Comparison of ENCODE assay signal across 16 mouse cellular contexts in the genomic region with DNA sequence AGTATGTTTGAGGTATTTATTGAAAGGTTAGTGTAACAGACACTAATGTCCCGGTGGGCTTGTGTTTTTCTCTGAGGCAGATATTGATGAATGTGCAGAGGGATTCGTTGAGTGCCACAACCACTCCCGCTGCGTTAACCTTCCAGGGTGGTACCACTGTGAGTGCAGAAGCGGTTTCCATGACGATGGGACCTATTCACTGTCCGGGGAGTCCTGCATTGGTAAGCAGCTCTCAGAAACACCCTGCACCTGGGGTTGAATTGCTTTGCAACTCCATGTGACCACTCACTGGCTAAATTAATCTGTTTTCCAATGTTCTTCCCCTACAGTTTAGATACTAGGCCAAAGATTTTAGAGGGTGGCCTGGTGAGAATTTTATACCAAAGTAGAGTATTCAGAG.
A peak's percentile ranks its signal among the peaks of the same experiment; 100 is the strongest.
DNase-seq lines count a peak whose midpoint lies in the region; ATAC-seq lines count a peak whose summit lies in the region.
"Had no signal": no experiment of that assay in that cellular context is flagged by ENCODE, and none has a peak within 500 bp of the region (broad histone marks: within the 10 kb centered on the region; RNA-seq: fewer than 3 reads in every experiment).

No protein-coding gene starts in this region.

- no peaks in the 10 kb centered on the region for H3K9me3 ChIP-seq in neural tube, embryonic 12.5 days
- no peaks in the 10 kb centered on the region for H3K9me3 ChIP-seq in forebrain, embryonic 12.5 days
- H3K9me3 ChIP-seq in midbrain, embryonic 12.5 days: no peaks in the 10 kb centered on the region
- H3K9me3 ChIP-seq: embryonic facial prominence, embryonic 13.5 days; heart, embryonic 15.5 days had no signal

- H3K36me3 ChIP-seq in neural tube, embryonic 12.5 days: no peaks in the 10 kb centered on the region
- no peaks in the 10 kb centered on the region for H3K36me3 ChIP-seq in forebrain, embryonic 12.5 days (replicated peaks)
- H3K36me3 ChIP-seq in midbrain, embryonic 12.5 days: no peaks in the 10 kb centered on the region
- H3K36me3 ChIP-seq: embryonic facial prominence, embryonic 13.5 days; heart, embryonic 15.5 days had no signal

- peaks cover 4% of the 10 kb centered on the region; the same call in 1 of the 2 replicates for H3K4me1 ChIP-seq in neural tube, embryonic 12.5 days
- H3K4me1 ChIP-seq in forebrain, embryonic 12.5 days: peaks cover 6% of the 10 kb centered on the region
- 0 out of 2 replicates have a peak, but pooled peaks cover 9% of the 10 kb centered on the region for H3K4me1 ChIP-seq in midbrain, embryonic 12.5 days
- H3K4me1 ChIP-seq: embryonic facial prominence, embryonic 13.5 days; heart, embryonic 15.5 days had no signal

- no peak overlapping the region for H3K4me3 ChIP-seq in neural tube, embryonic 12.5 days
- H3K4me3 ChIP-seq in forebrain, embryonic 12.5 days (replicated peaks): no peak overlapping the region
- no peak overlapping the region for H3K4me3 ChIP-seq in midbrain, embryonic 12.5 days
- H3K4me3 ChIP-seq: embryonic facial prominence, embryonic 13.5 days; heart, embryonic 15.5 days had no signal

- ATAC-seq in neural tube, embryonic 12.5 days (ENCODE audit: low FRiP score, low read depth): peak; percentile 84
- peak; percentile 83 for ATAC-seq in forebrain, embryonic 12.5 days (ENCODE audit: low FRiP score)
- peak; percentile 87 for ATAC-seq in midbrain, embryonic 12.5 days (ENCODE audit: low FRiP score, low read depth)
- ATAC-seq: activated CD4-positive, CD25-positive, alpha-beta regulatory T cell, adult 4 months; inflammation-experienced regulatory T-cells, adult 6 months had no signal

- H3K27ac ChIP-seq in neural tube, embryonic 12.5 days: no peak overlapping the region
- H3K27ac ChIP-seq in forebrain, embryonic 12.5 days: no peak overlapping the region
- H3K27ac ChIP-seq in midbrain, embryonic 12.5 days (replicated peaks): no peak overlapping the region
- H3K27ac ChIP-seq: embryonic facial prominence, embryonic 13.5 days; heart, embryonic 15.5 days; macrophage had no signal

- WGBS in neural tube, embryonic 12.5 days: 12% methylated on average over 7 of the region's 7 CpGs
- 15% methylated on average over 7 of the region's 7 CpGs for WGBS in forebrain, embryonic 12.5 days
- 13% methylated on average over 7 of the region's 7 CpGs for WGBS in midbrain, embryonic 12.5 days

- no peak overlapping the region for H3K4me2 ChIP-seq in neural tube, embryonic 12.5 days (replicated peaks)
- H3K4me2 ChIP-seq in forebrain, embryonic 12.5 days: no peak overlapping the region
- no peak overlapping the region; the same call in 1 of the 2 replicates for H3K4me2 ChIP-seq in midbrain, embryonic 12.5 days (replicated peaks)
- H3K4me2 ChIP-seq: embryonic facial prominence, embryonic 13.5 days; heart, embryonic 15.5 days had no signal

- DNase-seq in neural tube, embryonic 10.5 days (ENCODE audit: extremely low spot score, low spot score): no peak
- DNase-seq in heart, postnatal 4 days: no peak
- DNase-seq in layer of hippocampus, postnatal 10 days (ENCODE audit: low spot score in 2 of 2): no peak
- no peak for DNase-seq in cerebellum, postnatal 4 days (ENCODE audit: low spot score in 2 of 2)
- no peak for DNase-seq in ovary, postnatal 10 days (ENCODE audit: low spot score)
- DNase-seq: cerebellum, adult 11-12 months; lung, adult 18-20 months; right cerebral cortex, adult 18-20 months had no signal

- H3K27me3 ChIP-seq in neural tube, embryonic 12.5 days (replicated peaks): no peaks in the 10 kb centered on the region
- no peaks in the 10 kb centered on the region for H3K27me3 ChIP-seq in forebrain, embryonic 12.5 days
- H3K27me3 ChIP-seq in midbrain, embryonic 12.5 days: no peaks in the 10 kb centered on the region
- H3K27me3 ChIP-seq: embryonic facial prominence, embryonic 13.5 days; heart, embryonic 15.5 days had no signal

- no peak overlapping the region for H3K9ac ChIP-seq in neural tube, embryonic 12.5 days
- H3K9ac ChIP-seq in forebrain, embryonic 12.5 days: no peak overlapping the region
- H3K9ac ChIP-seq in midbrain, embryonic 12.5 days (replicated peaks): no peak overlapping the region
- H3K9ac ChIP-seq: embryonic facial prominence, embryonic 13.5 days; heart, embryonic 15.5 days had no signal
